Mouse (Mus musculus): ENCODE measurements around the gene Uvrag.
A peak's percentile ranks its signal among the peaks of the same experiment; 100 is the strongest.

Gene Uvrag

GRCm38 (mm10) chr7:99014620-99015019 lies 126.3 kb downstream of the Uvrag start:
- DNase-seq, result no peak

- no peak for DNase-seq
Observed at GRCm38 (mm10) chr7:99007506-99008354, 133.2 kb downstream of the Uvrag start.

GRCm38 (mm10) chr7:99003231-99003630 lies 137.7 kb downstream of the Uvrag start:
- DNase-seq, result no peak

GRCm38 (mm10) chr7:98998722-98999121 lies 142.2 kb downstream of the Uvrag start:
- no peak for DNase-seq

- no peak for DNase-seq
Observed at GRCm38 (mm10) chr7:98997760-98998159, 143.2 kb downstream of the Uvrag start.

- DNase-seq, result no peak
Observed at GRCm38 (mm10) chr7:98996791-98997190, 144.2 kb downstream of the Uvrag start.

- DNase-seq, result no peak
Observed at GRCm38 (mm10) chr7:98995126-98995727, 145.7 kb downstream of the Uvrag start.

- DNase-seq, result no peak
Observed at GRCm38 (mm10) chr7:98994137-98994536, 146.8 kb downstream of the Uvrag start.

GRCm38 (mm10) chr7:98993395-98993794 lies 147.5 kb downstream of the Uvrag start:
- no peak for DNase-seq

GRCm38 (mm10) chr7:98991204-98991761 lies 149.7 kb downstream of the Uvrag start:
- no peak for DNase-seq

GRCm38 (mm10) chr7:98990510-98990909 lies 150.4 kb downstream of the Uvrag start:
- no peak for DNase-seq

GRCm38 (mm10) chr7:98986962-98987441 lies 153.9 kb downstream of the Uvrag start:
- DNase-seq, result no peak

GRCm38 (mm10) chr7:98985935-98986334 lies 155.0 kb downstream of the Uvrag start:
- no peak for DNase-seq

GRCm38 (mm10) chr7:98985489-98985888 lies 155.5 kb downstream of the Uvrag start:
- no peak for DNase-seq

- no peak for DNase-seq
Observed at GRCm38 (mm10) chr7:98984319-98984718, 156.6 kb downstream of the Uvrag start.

- no peak for DNase-seq
Observed at GRCm38 (mm10) chr7:98983058-98983457, 157.9 kb downstream of the Uvrag start.

GRCm38 (mm10) chr7:98981423-98981822 lies 159.5 kb downstream of the Uvrag start:
- no peak for DNase-seq

- DNase-seq, result no peak
Observed at GRCm38 (mm10) chr7:98976839-98977457, 164.0 kb downstream of the Uvrag start.

- DNase-seq, result peak; percentile 79
Observed at GRCm38 (mm10) chr7:98974590-98974989, 166.4 kb downstream of the Uvrag start.

GRCm38 (mm10) chr7:98970721-98971120 lies 170.2 kb downstream of the Uvrag start:
- DNase-seq, result no peak

GRCm38 (mm10) chr7:98968741-98969395 lies 172.1 kb downstream of the Uvrag start:
- DNase-seq, result no peak

GRCm38 (mm10) chr7:98968082-98968674 lies 172.8 kb downstream of the Uvrag start:
- DNase-seq, result no peak

Measured in retina, postnatal 1 day (tissue).